Mouse (Mus musculus) B cell, adult 2 months (primary cell): ENCODE results near the gene Nkain1.

ENCODE experiments used
- DNase-seq, 2 experiments: peaks; one replicate each; pipeline ENCODE4 v3.0.0; 2022

The Nkain1 gene

DNA sequence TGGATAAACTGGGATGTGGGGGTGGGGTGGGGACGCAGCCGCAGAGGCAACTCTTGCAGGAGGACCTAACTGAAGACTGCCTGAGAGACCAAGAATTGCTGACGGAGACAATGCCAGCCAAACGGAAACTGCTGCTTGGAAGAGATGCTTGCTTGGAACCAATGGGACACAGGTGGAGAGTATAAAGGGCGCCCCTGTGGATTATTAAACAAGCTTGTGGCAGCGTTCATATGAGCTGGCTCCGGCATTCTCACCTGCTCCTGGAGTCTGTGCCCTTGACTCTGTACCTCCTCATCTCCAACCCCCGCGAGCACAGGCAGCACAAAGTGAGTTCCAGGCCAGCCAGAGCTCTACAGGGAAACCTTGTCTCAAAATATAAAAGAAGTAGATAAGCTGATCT lies 23.5 kb downstream of the Nkain1 start:
- DNase-seq: no peak

DNA sequence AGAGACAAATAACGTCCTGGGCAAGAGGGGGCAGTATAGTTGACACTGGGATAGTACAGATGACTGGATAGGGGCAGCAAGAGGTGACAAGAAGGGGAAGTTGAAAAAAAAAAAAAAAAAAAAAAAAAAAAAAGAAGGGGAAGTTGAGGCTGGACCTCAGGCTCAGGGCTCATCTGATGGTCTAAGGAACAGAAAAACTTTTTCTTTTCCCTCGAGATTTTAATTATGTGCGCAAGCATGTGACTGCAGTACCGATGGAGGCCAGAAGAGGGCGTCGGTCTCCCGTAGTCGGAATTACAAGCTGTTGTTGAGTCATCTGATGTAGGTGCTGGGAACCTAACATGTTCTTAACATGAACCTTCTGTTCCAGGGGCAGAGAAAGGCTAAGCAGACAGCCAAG lies 24.8 kb downstream of the Nkain1 start:
- peak in 1 of 2 experiments; percentile 18 for DNase-seq

DNA sequence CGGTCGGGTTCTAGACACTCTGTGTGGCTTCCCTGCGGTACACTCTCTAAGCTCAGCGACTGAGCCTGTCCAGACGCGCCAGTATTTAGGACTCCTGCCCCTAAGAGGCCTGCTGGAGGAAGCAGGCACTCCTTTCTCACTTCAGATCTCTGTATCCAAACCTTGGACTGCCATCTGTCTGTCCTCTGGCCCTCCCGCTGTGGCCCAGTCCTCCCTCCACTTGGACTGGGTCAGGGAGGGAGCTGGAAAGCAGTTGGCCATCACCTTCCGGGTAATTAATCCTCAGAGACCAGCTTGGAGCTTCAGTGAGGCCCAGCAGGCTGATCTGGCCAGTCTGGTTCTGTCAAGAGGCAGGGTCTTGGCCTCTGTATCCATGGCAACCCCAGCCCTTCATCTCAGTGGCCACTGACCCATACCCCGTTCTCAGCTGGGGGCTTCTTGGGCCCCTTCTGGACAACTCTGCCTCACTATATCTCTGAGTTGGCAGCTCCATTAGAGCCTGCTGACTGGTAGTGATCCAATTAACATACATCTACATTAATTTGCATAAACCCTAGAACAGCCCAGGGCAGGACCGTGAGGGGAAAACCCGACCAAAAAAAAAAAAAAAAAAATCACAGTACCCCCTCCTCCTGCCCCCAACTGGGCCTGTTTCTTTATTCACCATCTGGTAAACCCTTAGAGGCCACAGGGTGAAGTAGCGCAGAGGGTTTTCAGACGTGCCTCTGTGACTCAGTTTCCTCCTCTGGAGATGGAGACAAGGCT lies 27.0 kb downstream of the Nkain1 start:
- DNase-seq: no peak

DNA sequence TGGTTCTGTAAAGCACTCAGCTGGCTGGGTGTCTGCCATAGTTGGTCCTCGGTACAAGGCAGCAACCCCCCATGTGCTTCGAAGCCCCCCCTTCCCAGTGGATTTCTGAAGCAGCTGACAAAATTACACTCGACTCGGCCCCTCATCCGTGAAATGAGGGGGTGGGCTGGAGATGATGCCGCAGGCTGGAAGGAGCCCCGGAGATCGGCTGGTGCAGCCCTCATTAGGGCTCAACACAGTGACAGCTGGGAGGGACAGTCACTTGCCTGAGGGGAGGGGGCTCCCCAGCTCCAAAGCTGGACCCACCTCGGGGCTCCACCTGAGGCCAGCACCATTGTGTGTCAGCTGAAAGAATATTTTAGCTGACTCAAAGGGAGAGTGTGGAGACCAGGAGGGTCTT lies 29.6 kb downstream of the Nkain1 start:
- no peak for DNase-seq

DNA sequence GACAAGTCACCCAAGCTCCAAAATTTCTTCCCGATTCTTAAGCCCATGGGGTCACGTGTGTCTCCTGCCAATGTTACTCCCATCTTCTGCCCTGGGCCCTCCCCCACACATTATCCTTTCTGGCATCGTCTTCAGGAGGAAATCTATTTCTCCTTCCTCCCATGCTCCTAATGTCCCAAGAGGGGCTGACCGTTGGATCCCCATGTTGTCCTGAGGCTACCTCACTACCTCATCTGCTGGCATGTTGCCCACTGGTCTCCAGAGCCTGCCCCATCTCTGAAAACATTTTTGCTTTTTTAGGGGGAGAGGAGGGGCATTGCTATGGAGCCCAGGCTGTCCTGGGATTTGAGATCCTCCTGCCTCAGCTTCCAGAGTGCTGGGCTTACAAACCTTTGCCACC lies 30.9 kb downstream of the Nkain1 start:
- no peak for DNase-seq

DNA sequence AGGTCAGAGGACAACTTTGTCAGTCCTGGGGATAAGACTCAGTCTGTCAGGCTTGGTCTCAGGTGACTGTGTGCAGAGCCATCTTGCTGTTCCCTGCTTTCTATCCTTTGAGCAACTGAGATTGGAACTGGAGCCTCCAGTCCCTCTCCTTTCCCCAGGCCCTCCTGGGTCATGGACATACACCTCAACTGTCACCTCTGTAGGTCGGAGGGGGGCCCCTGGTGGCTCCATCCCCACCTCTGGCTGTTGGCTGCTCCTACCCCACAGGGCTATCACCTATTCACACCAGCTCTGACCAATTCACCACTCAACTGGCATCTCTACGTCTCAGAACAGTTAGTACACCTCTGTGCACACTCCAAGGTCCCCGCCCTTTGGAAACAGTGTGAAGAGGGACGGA lies 33.1 kb downstream of the Nkain1 start:
- no peak for DNase-seq

DNA sequence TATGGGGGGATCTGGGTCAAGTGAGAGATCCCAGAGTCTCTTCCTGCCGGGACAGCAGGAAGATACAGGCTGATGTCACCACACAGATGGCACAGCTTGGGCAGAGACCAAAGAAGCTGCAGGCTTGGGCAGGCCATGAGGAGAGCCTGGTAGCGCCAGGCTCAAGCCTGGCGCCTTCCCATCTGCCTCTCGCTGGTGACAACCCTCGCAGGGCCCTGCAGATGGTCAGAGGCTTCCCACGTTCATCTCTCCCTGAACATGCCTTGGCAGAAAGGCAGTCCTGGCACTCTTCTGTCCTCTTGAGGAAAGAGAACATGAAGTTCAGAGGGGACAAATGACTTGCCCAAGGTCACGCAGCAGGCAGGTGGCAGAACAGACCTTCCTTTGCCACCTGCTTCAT lies 34.3 kb downstream of the Nkain1 start:
- no peak for DNase-seq

DNA sequence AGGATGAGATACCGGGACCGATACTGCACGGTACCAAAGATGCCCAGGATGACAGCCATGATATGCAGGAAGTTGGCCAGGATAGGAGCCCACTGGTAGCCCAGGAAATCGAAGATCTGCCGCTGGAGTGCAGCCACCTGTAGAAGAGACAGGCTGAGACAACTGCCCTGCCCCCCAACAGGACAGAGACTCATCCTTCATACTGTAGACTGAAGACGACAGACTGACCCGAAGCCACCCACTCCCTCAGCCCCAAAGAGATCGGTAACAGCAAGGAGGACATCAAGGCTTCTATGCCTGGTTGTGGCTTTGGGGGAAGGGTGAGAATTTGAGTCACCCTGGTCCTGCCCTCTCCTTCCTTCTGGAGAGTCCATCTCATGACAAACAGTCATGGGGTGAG lies 34.9 kb downstream of the Nkain1 start:
- no peak for DNase-seq

DNA sequence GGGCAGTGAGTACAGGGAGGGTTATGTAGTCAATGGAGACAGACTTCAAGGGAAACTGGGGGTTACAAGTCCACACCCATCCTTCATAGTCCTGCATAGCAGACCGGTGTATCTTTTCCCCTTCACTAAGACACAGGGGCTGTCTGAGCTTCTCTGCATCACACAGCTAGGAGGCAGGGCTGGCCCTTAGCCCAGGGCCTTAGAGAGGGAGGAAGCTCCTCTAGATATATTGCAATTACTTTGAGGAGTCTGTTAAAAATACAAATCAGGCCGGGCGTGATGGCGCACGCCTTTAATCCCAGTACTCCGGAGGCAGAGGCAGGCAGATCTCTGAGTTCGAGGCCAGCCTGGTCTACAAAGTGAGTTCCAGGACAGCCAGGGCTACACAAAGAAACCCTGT lies 36.6 kb downstream of the Nkain1 start:
- DNase-seq: no peak

DNA sequence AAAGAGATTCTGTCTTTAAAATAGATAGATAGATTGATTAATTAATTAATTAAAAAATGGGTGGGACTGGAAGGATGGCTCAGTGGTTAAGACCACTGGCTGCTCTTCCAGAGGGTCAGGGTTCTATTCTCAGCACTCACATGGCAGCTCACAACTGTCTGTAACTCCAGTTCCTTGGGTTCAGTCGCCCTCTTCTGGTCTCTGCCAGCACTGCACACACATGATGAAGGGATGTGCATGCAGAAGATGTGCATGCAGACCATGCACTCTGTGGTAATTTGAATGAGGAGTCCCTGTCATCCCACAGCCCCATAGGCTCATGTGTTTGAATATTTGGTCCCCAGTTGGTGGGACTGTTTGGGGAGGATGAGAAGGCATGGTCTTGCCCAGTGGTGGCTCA lies 38.2 kb downstream of the Nkain1 start:
- no peak for DNase-seq

DNA sequence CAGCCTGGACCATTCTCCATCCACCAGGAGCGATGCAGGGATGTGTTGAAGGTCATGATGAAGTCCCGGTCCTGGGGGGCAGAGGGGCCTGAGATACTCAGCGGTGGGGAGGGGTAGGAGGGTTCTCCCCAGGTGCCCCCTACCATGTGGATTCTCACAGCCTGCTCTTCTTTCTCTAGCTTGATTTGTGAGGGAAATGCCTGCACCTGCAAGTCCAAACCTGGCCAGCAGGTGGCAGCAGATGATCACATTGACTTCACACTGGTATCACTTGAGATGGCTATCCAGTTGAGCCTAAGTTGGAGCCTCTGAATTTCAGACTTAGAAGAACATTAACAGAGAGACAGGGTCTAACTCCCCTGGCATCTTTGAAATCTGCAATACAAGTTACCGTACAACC lies 40.0 kb downstream of the Nkain1 start:
- peak; percentile 88 for DNase-seq

DNA sequence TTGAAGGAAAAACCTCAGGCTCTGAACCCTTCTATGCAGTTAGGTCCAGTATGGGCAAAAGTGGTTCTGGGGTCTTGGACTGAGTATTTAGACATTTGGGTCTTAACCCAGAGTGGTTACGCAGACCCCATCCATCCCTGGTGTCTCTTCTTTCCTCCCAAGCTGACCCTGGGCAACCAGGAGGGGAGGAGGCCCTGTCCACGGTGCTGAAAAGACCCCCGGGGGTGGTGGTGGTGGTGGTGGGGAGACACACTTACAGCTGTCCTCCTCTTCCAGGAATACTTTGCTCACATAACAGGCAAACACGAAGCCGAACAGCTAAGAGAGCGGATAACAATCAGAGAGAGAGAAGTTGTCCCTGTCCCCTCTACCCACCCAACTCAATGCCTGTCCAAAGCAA lies 41.6 kb downstream of the Nkain1 start:
- DNase-seq: no peak

DNA sequence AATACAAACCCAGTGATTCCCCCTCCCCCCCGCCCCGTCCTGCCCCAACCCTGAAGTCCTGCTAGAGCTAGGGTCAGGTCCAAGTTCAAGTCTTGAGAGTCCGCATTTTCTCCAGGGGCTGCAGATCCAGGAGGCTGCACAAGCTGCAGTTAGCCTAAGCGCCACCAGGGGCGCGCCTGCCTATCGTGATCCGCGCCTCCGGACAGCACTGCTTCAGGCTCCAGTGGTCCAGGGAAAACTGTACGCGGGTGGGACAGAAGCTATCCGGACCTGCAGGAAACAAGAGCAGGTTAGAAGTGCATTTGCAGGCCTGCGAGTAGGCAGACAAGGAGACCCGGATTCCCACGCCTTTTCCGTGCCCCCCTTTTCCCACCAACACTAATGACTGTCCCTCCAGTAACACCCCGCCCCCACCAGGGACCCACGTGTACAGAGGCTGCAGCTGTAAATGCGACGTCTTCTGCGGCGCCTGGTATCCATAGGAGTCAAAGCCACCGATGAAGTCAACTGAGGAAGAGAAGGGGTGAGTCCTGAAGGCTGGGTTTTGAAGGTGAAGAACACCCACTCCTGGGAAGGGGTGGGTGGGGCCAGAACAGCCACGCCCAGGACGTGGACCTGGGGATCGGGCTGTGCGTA lies 42.2 kb downstream of the Nkain1 start:
- peak; percentile 75 to 77 for DNase-seq

DNA sequence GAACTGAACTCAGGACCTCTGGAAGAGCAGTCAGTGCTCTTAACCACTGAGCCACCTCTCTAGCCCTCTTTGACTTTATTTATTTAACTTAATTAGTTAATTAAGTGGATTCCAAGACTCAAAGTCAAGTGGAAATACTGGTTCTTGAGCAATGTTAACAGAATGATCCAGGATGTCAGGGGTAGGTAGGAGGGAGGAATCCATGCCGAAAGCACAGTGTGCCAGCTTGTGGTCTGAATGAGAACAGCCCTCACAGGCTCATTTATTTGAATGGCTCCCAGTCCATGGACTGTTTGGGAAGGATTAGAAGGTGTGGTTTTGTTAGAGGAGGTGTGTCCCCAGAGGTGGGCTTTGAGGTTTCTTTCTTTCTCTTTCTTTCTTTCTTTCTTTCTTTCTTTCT lies 46.2 kb downstream of the Nkain1 start:
- no peak for DNase-seq

DNA sequence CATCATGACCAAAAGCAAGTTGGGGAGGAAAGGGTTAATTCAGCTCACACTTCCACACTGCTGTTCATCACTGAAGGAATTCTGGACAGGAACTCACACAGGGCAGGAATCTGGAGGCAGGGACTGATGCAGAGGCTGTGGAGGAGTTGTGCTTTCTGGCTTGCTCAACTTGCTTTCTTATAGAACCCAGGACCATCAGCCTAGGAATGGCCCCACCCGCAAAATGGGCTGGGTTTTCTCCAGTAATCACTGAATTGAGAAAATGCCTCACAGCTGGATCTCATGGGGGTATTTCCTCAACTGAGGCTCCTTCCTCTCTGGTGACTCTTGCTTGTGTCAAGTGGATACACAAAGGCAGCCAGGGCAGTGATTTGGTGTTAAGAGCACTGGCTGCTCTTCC lies 48.9 kb downstream of the Nkain1 start:
- DNase-seq: no peak

DNA sequence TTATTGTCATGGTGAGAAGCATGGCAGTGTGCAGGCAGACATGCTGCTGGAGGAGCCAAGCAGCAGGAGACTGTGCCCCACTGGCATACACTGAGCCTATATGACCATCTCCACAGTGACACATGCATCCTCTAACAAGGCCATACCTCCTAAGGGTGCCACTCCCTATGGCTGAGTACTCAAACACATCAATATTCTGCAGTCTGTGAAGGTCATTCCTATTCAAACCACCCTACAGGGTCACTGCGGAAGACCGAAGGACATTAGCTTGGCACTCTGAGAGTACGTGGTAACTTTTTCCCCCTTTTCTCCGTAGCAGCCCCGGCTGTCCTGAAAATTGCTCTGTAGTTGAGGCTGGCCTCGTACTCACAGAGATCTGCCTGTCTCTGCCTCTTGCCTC lies 52.5 kb downstream of the Nkain1 start:
- DNase-seq: no peak

DNA sequence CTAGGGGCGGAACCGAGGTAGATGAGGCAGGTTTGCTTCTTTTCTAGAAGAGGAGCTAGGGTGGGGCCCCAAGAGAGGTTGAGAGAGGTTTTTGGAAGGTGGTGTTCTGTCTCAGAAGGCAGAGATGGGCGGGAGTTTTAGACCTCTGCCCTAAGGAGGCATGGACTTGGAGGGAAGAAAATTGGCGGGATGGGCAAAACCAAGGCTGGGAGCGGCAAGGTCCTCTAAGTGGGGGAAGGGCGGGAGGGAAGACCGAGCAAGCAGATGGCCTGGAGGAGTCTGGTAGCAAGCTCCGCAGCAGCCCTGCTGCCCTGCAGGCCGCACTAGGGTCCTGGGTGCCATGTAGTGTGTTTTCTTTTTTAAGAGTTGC lies 53.5 kb downstream of the Nkain1 start:
- no peak for DNase-seq

DNA sequence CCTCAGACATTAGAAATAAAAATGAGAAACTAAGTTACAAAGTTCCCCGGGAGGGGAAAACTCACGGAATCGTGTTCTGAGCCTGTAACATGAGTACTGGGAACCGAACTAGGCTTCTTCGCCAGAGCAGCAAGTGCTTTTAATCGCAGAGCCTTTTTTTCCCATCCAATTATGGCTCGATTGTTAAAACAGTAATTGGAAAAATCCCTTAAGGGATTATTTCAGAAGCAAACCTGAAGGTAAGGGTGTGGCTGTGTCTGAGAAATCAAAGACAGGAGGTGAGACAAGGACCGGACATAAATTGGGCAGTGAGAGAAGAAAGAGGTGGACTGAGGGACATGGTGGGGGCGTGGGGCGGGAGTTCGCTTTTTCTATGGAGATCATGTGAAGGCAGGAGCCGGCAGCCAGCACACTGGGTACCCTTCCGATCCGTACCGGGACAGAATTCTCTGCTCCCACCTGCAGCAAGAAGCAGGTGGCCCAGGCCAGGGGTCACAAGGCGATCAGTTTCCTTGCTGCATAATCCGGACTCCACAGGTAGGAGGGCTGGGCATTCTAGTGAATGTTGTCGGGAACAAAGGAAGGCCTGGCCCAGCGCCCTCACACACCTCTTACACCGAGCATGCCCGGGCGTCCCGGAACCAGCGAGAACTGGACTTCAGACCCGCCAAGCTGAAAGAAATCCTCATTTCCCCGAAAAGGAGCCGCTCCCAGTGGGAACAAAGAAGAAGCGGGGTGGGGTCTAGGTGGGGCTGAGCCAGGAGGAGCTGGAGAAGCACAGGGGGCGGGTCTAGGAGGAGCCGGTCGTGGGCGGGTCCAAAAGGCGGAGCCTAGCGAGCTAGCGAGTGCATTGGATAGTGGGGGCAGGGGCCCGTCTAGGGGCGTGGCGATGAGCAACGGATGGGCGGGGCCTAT lies 54.1 kb downstream of the Nkain1 start:
- DNase-seq: peak; percentile 97 to 98

DNA sequence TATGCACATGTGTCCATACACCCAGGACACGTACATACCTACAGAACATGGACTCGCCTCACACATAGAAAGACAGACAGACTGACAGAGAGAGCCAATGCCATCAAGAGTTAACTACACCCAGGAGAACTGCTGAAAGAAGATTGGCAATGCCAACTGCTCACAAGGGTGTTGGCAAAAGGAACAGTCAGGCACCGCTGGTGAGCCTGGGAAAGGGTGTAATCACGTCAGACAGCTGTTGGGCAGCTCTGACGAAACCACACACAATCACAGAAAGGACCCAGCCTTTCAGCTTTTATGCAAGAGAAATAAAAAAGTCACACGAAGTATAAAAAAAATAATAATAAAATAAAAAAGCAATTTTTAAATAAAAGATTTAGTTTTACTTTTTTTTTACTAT lies 57.5 kb downstream of the Nkain1 start:
- no peak for DNase-seq
